Mouse (Mus musculus) kidney, postnatal 4 days (tissue): ENCODE data around the gene Il20.

Experiments used
- DNase-seq, 2 experiments: peaks; one replicate each; pipeline ENCODE4 v3.0.0; 2021; ENCODE audit warnings: mixed read lengths in 2 of 2

Gene Il20

GRCm38 (mm10) chr1:130864741-130865140 is 46.5 kb downstream of the Il20 start:
- no peak for DNase-seq

GRCm38 (mm10) chr1:130864238-130864637 is 47.0 kb downstream of the Il20 start:
- DNase-seq: no peak

GRCm38 (mm10) chr1:130857456-130857855 is 53.8 kb downstream of the Il20 start:
- no peak for DNase-seq
